Mouse (Mus musculus) layer of hippocampus, adult 9-11 months (tissue): ENCODE results near the gene Aars2.

Experiments
- DNase-seq: peaks from one replicate; pipeline ENCODE4 v3.0.0; 2022

Gene Aars2

GRCm38 (mm10) chr17:45563216-45563615 lies 56.6 kb downstream of the Aars2 start:
- DNase-seq = no peak

- peak; percentile 91 for DNase-seq
These were observed 57.3 kb downstream of the Aars2 start, which contains the start of gene Slc35b2 for GRCm38 (mm10) chr17:45563655-45564530. Slc35b2 (plus strand) TSS chr17:45563874.

DNA sequence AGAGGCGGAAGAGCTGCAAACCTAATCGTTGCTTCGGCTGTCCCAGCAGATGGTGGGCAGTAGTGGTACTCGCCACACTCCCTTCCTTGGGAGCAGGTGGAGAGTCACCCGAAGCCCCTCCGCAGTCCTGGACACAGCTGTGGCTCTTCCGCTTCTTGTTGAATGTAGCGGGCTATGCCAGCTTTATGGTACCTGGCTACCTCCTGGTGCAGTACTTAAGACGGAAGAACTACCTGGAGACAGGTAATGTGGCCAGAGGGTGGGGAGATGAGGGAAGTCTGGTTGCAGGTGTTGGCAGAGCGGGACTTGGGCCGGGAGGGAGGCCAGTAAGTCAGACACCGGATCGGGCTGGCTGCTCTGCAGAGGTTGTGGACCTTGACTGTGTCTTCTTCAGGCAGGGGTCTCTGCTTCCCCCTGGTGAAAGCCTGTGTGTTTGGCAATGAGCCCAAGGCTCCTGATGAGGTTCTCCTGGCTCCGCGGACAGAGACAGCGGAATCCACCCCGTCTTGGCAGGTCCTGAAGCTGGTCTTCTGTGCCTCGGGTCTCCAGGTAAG lies 58.0 kb downstream of the Aars2 start:
- DNase-seq = no peak

- no peak for DNase-seq
These were observed 58.5 kb downstream of the Aars2 start for GRCm38 (mm10) chr17:45565103-45565502.

DNA sequence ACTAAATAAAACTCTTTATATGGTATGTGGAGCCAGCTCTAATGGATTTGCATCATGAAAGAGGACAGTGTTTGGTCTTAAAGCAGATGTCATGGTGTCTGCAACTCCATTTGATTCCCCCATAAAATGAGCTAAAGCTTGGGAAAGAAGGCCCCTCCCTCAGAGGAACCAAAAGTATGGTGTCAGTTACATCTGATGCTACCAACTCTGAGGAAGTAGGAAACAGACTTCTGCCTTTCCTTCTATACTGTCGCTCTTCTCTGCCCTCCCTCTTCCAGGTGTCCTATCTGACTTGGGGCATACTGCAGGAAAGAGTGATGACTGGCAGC lies 59.4 kb downstream of the Aars2 start:
- no peak for DNase-seq

DNA sequence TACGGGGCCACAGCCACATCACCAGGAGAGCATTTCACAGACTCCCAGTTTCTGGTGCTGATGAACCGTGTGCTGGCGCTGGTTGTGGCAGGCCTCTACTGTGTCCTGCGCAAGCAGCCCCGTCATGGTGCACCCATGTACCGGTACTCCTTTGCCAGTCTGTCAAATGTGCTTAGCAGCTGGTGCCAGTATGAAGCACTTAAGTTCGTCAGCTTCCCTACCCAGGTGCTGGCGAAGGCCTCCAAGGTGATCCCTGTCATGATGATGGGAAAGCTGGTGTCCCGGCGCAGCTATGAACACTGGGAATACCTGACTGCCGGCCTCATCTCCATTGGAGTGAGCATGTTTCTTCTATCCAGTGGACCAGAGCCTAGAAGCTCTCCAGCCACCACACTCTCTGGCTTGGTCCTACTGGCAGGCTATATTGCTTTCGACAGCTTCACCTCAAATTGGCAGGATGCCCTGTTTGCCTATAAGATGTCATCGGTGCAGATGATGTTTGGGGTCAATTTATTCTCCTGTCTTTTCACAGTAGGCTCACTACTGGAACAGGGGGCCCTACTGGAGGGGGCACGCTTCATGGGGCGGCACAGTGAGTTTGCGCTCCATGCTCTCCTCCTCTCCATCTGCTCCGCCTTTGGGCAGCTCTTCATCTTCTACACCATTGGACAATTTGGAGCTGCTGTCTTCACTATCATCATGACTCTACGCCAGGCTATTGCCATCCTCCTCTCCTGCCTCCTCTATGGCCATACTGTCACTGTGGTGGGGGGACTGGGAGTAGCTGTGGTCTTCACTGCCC lies 59.9 kb downstream of the Aars2 start:
- no peak for DNase-seq

- no peak for DNase-seq
These were observed 60.5 kb downstream of the Aars2 start for GRCm38 (mm10) chr17:45567162-45567601.

DNA sequence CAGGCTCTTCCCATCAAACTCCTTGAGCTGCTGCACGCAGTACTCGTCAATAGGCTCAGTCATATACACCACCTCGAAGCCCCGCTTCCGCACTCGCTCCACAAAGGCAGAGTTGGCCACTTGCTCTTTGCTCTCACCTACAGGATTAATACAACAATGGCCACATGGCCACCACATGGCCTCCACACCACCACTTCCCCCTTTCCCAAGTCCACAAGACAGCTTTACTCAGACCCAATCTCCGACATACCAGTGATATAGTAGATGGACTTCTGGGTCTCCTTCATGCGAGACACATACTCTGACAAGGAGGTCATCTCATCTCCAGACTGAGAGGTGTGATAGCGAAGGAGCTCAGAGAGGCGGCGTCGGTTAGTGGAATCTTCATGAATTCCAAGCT lies 62.3 kb downstream of the Aars2 start:
- DNase-seq = no peak

DNA sequence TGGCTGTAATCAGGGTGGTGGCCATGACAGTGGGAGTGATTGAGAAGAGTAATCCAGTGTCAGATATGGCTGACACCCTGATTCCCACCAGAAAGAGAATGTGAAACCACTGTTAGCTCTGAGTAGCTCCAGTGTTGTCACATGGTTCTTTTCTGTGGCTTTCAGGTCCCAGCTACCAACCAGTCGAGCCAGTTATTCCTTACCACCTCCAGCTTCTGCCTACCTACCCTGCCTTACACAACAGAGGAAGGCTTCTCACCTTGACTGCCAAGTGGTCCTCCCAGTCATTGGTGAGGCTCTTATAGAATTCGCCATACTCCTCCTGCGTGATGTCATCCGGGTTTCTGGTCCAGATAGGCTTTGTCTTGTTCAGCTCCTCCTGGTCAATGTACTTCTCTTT lies 63.4 kb downstream of the Aars2 start:
- DNase-seq = no peak
